Mouse (Mus musculus): Measurements from ENCODE around the gene Asb2. TPM values are rescaled to one million over a fixed set of nuclear protein-coding genes. Genes with fewer than 3 reads are reported as not detected.
A peak's percentile ranks its signal among the peaks of the same experiment; 100 is the strongest.

The Asb2 gene
- polyA plus RNA-seq (2014; fragmentation: Nextera tagmentation; extraction: Ambion mirVana) = 4.5 and 7.8 TPM in 2 replicates

GRCm38 (mm10) chr12:103355746-103356414 lies at the start of gene Asb2:
Asb2 (minus strand) TSS chr12:103356001.
- Histone ChIP-seq H3K4me1 (ENCODE audit: insufficient read depth) (no peaks in the 10 kb centered on the region), H3K27ac (ENCODE audit: low read depth) (0 out of 2 replicates have a peak within 1 kb of the TSS, but pooled peaks have one; percentile 3), H3K36me3 (ENCODE audit: insufficient read depth) (no peaks in the 10 kb centered on the region), H3K4me3 (ENCODE audit: low read depth, low read length) (no peak within 1 kb of the TSS; the same call in 1 of the 2 replicates), H3K4me2 (no peak within 1 kb of the TSS), H3K9me3 (ENCODE audit: low read depth, low read length) (no peaks in the 10 kb centered on the region), H3K9ac (no peak within 1 kb of the TSS), H3K27me3 (ENCODE audit: insufficient read depth, low read length) (no peaks in the 10 kb centered on the region)
- DNase-seq (peak; percentile 31), ATAC-seq (ENCODE audit: insufficient read depth) (peak; percentile 44; the same call in 1 of the 2 replicates)
- no peak for TF ChIP-seq CTCF (IDR thresholded peaks at IDR 0.05; ENCODE audit: low read depth)
- WGBS = 36% methylated on average over 14 of the region's 14 CpGs

- Histone ChIP-seq H3K27ac (ENCODE audit: low read depth) (no peak overlapping the region), H3K27me3 (ENCODE audit: insufficient read depth, low read length) (no peaks in the 10 kb centered on the region), H3K9me3 (ENCODE audit: low read depth, low read length) (no peaks in the 10 kb centered on the region), H3K9ac (no peak overlapping the region), H3K36me3 (ENCODE audit: insufficient read depth) (peaks cover 56% of the 10 kb centered on the region), H3K4me1 (ENCODE audit: insufficient read depth) (no peaks in the 10 kb centered on the region), H3K4me3 (ENCODE audit: low read depth, low read length) (no peak overlapping the region), H3K4me2 (no peak overlapping the region)
- WGBS = 85% methylated on average over 18 of the region's 18 CpGs
- DNase-seq (no peak), ATAC-seq (ENCODE audit: insufficient read depth) (no peak)
- no peak for TF ChIP-seq CTCF (IDR thresholded peaks at IDR 0.05; ENCODE audit: low read depth)
Observed at GRCm38 (mm10) chr12:103404131-103404530, 48.3 kb upstream of the Asb2 start.

- H3K9me3 ChIP-seq (ENCODE audit: low read depth, low read length) = no peaks in the 10 kb centered on the region
- H3K4me1 ChIP-seq (ENCODE audit: insufficient read depth) = 0 out of 2 replicates have a peak, but pooled peaks cover 5% of the 10 kb centered on the region
- H3K27ac ChIP-seq (ENCODE audit: low read depth) = peak overlapping the region; percentile 60
- no peak overlapping the region for H3K4me2 ChIP-seq
- no peak overlapping the region for H3K9ac ChIP-seq
- WGBS = 42% methylated on average over 7 of the region's 7 CpGs
- DNase-seq (peak; percentile 82), ATAC-seq (ENCODE audit: insufficient read depth) (peak; percentile 44; the same call in 1 of the 2 replicates)
- no peaks in the 10 kb centered on the region for H3K36me3 ChIP-seq (ENCODE audit: insufficient read depth)
- H3K4me3 ChIP-seq (ENCODE audit: low read depth, low read length) = no peak overlapping the region
- H3K27me3 ChIP-seq (ENCODE audit: insufficient read depth, low read length) = no peaks in the 10 kb centered on the region
- no peak for TF ChIP-seq CTCF (IDR thresholded peaks at IDR 0.05; ENCODE audit: low read depth)
Observed at GRCm38 (mm10) chr12:103396751-103397150, 41.0 kb upstream of the Asb2 start.

GRCm38 (mm10) chr12:103395486-103396275 lies 39.9 kb upstream of the Asb2 start:
- Histone ChIP-seq H3K9ac (no peak overlapping the region), H3K27me3 (ENCODE audit: insufficient read depth, low read length) (no peaks in the 10 kb centered on the region), H3K36me3 (ENCODE audit: insufficient read depth) (no peaks in the 10 kb centered on the region), H3K9me3 (ENCODE audit: low read depth, low read length) (no peaks in the 10 kb centered on the region), H3K4me1 (ENCODE audit: insufficient read depth) (0 out of 2 replicates have a peak, but pooled peaks cover 11% of the 10 kb centered on the region), H3K4me2 (no peak overlapping the region), H3K27ac (ENCODE audit: low read depth) (no peak overlapping the region), H3K4me3 (ENCODE audit: low read depth, low read length) (no peak overlapping the region)
- ATAC-seq (ENCODE audit: insufficient read depth) (no peak), DNase-seq (no peak)
- TF ChIP-seq CTCF (IDR thresholded peaks at IDR 0.05; ENCODE audit: low read depth) = no peak
- WGBS = 53% methylated on average over 12 of the region's 12 CpGs

GRCm38 (mm10) chr12:103393528-103393927 lies 37.7 kb upstream of the Asb2 start:
- H3K4me2 ChIP-seq = no peak overlapping the region
- no peak for TF ChIP-seq CTCF (IDR thresholded peaks at IDR 0.05; ENCODE audit: low read depth)
- H3K27me3 ChIP-seq (ENCODE audit: insufficient read depth, low read length) = no peaks in the 10 kb centered on the region
- no peaks in the 10 kb centered on the region for H3K9me3 ChIP-seq (ENCODE audit: low read depth, low read length)
- no peaks in the 10 kb centered on the region for H3K36me3 ChIP-seq (ENCODE audit: insufficient read depth)
- 0 out of 2 replicates have a peak, but pooled peaks cover 11% of the 10 kb centered on the region for H3K4me1 ChIP-seq (ENCODE audit: insufficient read depth)
- no peak overlapping the region for H3K4me3 ChIP-seq (ENCODE audit: low read depth, low read length)
- 30% methylated on average over 6 of the region's 6 CpGs for WGBS
- ATAC-seq (ENCODE audit: insufficient read depth) (no peak; the same call in 1 of the 2 replicates), DNase-seq (no peak)
- no peak overlapping the region for H3K27ac ChIP-seq (ENCODE audit: low read depth)
- H3K9ac ChIP-seq = no peak overlapping the region

- 48% methylated on average over 7 of the region's 7 CpGs for WGBS
- Histone ChIP-seq H3K4me2 (no peak overlapping the region), H3K27me3 (ENCODE audit: insufficient read depth, low read length) (no peaks in the 10 kb centered on the region), H3K27ac (ENCODE audit: low read depth) (no peak overlapping the region), H3K9me3 (ENCODE audit: low read depth, low read length) (no peaks in the 10 kb centered on the region), H3K4me1 (ENCODE audit: insufficient read depth) (0 out of 2 replicates have a peak, but pooled peaks cover 6% of the 10 kb centered on the region), H3K4me3 (ENCODE audit: low read depth, low read length) (no peak overlapping the region), H3K9ac (no peak overlapping the region), H3K36me3 (ENCODE audit: insufficient read depth) (no peaks in the 10 kb centered on the region)
- DNase-seq (no peak), ATAC-seq (ENCODE audit: insufficient read depth) (no peak)
- no peak for TF ChIP-seq CTCF (IDR thresholded peaks at IDR 0.05; ENCODE audit: low read depth)
Observed at GRCm38 (mm10) chr12:103391098-103391497, 35.3 kb upstream of the Asb2 start.

- Histone ChIP-seq H3K27me3 (ENCODE audit: insufficient read depth, low read length) (no peaks in the 10 kb centered on the region), H3K27ac (ENCODE audit: low read depth) (no peak overlapping the region), H3K9me3 (ENCODE audit: low read depth, low read length) (no peaks in the 10 kb centered on the region), H3K9ac (no peak overlapping the region; the same call in 1 of the 2 replicates), H3K36me3 (ENCODE audit: insufficient read depth) (no peaks in the 10 kb centered on the region), H3K4me2 (peak overlapping the region; percentile 85), H3K4me1 (ENCODE audit: insufficient read depth) (0 out of 2 replicates have a peak, but pooled peaks cover 6% of the 10 kb centered on the region), H3K4me3 (ENCODE audit: low read depth, low read length) (peak overlapping the region; percentile 69; the same call in 1 of the 2 replicates)
- TF ChIP-seq CTCF (IDR thresholded peaks at IDR 0.05; ENCODE audit: low read depth) = no peak
- ATAC-seq (ENCODE audit: insufficient read depth) (no peak), DNase-seq (no peak)
- WGBS = 64% methylated on average over 4 of the region's 4 CpGs
Observed at GRCm38 (mm10) chr12:103389982-103390381, 34.2 kb upstream of the Asb2 start.
